Mouse (Mus musculus) cortical plate, adult 2 months (tissue): ENCODE data around the gene Cutc.

Experiments used
- CTCF ChIP-seq: fragments of 200-500 bp; IDR thresholded peaks from 2 replicates; pipeline ENCODE4 v1.5.1; 2011; ENCODE audit warnings: mild to moderate bottlenecking, control low read depth, low read length; ENCODE audit not compliant: insufficient read depth; ENCODE audit errors: extremely low read depth
- POLR2A ChIP-seq: fragments of 200-500 bp; IDR thresholded peaks from 2 replicates; pipeline ENCODE4 v1.6.1; 2011; ENCODE audit warnings: mild to moderate bottlenecking, low read length, control low read depth; ENCODE audit not compliant: insufficient read depth; ENCODE audit errors: extremely low read depth

DNA sequence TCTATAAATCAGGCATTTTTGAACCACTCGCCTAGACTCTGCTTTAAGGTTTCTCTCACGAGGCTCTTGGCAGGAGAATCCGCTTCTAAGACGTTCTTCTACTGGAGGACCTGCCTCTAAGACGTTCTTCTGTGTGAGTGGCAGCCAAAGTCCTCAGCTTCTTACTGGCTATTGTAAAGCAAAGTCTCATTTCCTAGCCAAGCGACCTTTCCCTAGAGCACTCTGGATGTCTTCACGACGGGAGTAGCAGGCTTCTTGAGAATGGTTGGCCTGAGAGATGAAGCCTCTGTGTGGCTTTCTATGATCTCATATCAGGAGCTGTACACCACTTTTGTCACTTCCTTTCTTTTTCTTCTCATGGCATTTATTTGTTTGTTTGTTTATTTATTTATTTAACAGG is 42.7 kb downstream of the Cutc start:
- TF ChIP-seq CTCF = no peak
- no peak for TF ChIP-seq POLR2A
